Mouse (Mus musculus) forebrain, embryonic 13.5 days (tissue): ENCODE measurements around the gene Cacnb3. TPM values are rescaled to one million over a fixed set of nuclear protein-coding genes. Genes with fewer than 3 reads are reported as not detected.

ENCODE experiments used
- ATAC-seq: fragments of 200-750 bp; cut with Nextera tagmentation; 2 replicates; pipeline ENCODE4 v1.8.0; 2017
- H3K27ac ChIP-seq: fragments of 300-500 bp; sonication (generic); 2 replicates; pipeline ENCODE4 v1.5.1; 2015; ENCODE audit warnings: inconsistent platforms, mild to moderate bottlenecking, moderate library complexity
- H3K27me3 ChIP-seq: fragments of 300-500 bp; sonication (generic); 2 replicates; pipeline ENCODE4 v1.6.1; 2015; ENCODE audit warnings: mild to moderate bottlenecking, inconsistent platforms
- H3K36me3 ChIP-seq: fragments of 300-500 bp; sonication (generic); 2 replicates; pipeline ENCODE4 v1.6.1; 2015; ENCODE audit warnings: mild to moderate bottlenecking, inconsistent platforms; ENCODE audit not compliant: poor library complexity, severe bottlenecking
- H3K4me1 ChIP-seq: fragments of 300-500 bp; sonication (generic); 2 replicates; pipeline ENCODE4 v1.6.1; 2015; ENCODE audit warnings: inconsistent platforms
- H3K4me2 ChIP-seq: fragments of 300-500 bp; sonication (generic); 2 replicates; pipeline ENCODE4 v1.6.1; 2015; ENCODE audit warnings: inconsistent platforms, mild to moderate bottlenecking, moderate library complexity
- H3K4me3 ChIP-seq: fragments of 300-500 bp; sonication (generic); 2 replicates; pipeline ENCODE4 v1.5.1; 2015; ENCODE audit warnings: mild to moderate bottlenecking, inconsistent platforms
- H3K9ac ChIP-seq: fragments of 300-500 bp; sonication (generic); 2 replicates; pipeline ENCODE4 v1.6.1; 2015; ENCODE audit warnings: mild to moderate bottlenecking, inconsistent platforms
- H3K9me3 ChIP-seq: fragments of 300-500 bp; sonication (generic); replicated peaks from 2 replicates; pipeline ENCODE4 v1.6.1; 2016; ENCODE audit warnings: inconsistent platforms
- WGBS: fragments of 180-500 bp; shearing (Covaris S2); methylation state at CpG from one replicate; pipeline ENCODE4 v1.1.7; 2015; 5-methylcytosine and 5-hydroxymethylcytosine counted together
- polyA plus RNA-seq: library from polyadenylated mRNA; unstranded; fragments of >200 nt; fragmentation: Nextera tagmentation; extraction: Ambion mirVana; gene quantifications from 2 replicates; pipeline ENCODE4 v1.2.1, GENCODE M21; 2015

Cacnb3 gene
- polyA plus RNA-seq, 1 experiment from 2014 or later: 82.1 TPM

DNA sequence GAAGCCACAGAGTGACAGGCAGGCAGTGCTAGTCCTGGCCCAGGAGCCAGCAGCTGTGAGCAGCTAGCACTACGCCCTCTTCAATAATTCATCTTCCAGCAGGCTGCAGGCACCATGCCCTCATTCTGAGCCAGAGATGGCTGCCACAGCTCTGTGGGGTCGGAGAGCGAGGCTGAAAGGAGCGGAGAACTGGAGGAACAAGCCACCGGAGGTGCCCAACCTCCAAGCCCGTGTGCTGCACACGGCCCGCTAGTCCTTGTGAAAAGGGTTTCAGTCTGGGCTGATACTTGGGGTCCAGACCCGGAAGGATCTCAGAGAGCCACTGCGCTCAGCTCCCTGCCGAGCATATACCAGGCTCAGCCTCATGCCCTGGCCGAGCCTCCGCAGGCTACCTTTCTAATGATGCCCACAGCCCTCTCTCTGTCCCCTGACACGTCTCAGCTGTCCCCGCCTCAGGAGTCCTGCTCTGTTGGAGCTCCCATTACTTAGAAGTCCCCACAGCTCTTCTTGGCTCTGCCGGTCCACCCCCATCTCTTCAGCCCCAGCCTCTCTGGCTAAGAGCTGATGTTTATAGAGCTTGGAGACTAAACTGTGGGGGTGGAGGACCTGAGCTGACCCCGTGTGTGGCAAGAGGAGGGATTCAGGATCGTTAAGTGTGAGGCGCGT, 1.9 kb upstream of the Cacnb3 start:
- Histone ChIP-seq H3K4me2 (peak overlapping the region; percentile 50), H3K4me3 (peak overlapping the region; percentile 12; the same call in 1 of the 2 replicates), H3K27me3 (peaks cover 50% of the 10 kb centered on the region), H3K4me1 (peaks cover 44% of the 10 kb centered on the region), H3K36me3 (no peaks in the 10 kb centered on the region), H3K9me3 (no peaks in the 10 kb centered on the region), H3K9ac (peak overlapping the region; percentile 52), H3K27ac (peak overlapping the region; percentile 28)
- ATAC-seq: no peak
- WGBS: 8% methylated on average over 20 of the region's 20 CpGs

DNA sequence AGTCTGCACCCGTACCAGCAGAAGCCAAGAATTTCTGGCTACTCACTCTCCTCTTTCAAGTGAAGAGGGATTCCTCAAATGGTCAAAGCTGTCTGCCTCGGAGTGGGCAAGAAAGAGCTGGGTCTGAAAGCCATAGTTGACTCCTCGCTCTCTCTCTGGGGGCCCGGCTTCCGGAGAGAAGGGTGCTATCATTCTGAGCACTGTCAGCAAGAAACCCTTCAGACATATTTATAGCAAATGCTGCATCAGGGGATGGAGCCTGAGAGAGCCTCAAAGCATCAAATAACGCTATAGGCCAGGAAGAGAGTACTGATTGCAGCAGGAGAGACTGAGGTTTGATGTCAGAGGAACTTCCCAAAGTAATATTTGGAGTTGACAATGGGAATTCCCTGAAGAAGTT, 1.2 kb upstream of the Cacnb3 start:
- no peak overlapping the region for H3K4me2 ChIP-seq
- H3K27me3 ChIP-seq: peaks cover 50% of the 10 kb centered on the region
- no peaks in the 10 kb centered on the region for H3K9me3 ChIP-seq
- no peak overlapping the region for H3K9ac ChIP-seq
- no peak overlapping the region for H3K4me3 ChIP-seq
- no peak overlapping the region for H3K27ac ChIP-seq
- H3K36me3 ChIP-seq: no peaks in the 10 kb centered on the region
- 62% methylated on average over 6 of the region's 6 CpGs for WGBS
- peaks cover 49% of the 10 kb centered on the region for H3K4me1 ChIP-seq
- ATAC-seq: no peak

DNA sequence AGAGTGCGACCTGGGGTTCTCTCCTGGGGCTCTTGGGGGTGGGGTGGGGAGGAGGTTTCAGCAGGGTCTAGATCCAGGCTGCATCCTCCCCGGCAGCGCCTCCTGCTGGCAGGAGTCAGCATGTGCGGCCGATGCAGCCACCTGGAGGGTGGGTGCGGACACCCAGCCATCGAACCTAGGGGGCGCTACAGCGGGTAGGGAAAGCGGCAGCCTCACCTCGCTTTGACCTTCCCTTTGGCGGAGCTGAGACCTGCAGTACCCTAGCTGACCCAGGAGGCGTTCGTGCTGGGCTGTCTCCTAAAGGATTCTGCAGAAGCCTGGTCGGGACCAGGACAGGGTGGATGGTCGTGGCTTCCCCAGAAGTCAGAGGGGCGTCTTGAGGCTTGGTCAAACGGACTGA, 853 bp downstream of the Cacnb3 start:
- Histone ChIP-seq H3K9me3 (no peaks in the 10 kb centered on the region), H3K4me1 (peaks cover 63% of the 10 kb centered on the region), H3K4me2 (peak overlapping the region; percentile 88), H3K36me3 (no peaks in the 10 kb centered on the region; the same call in 1 of the 2 replicates), H3K27ac (no peak overlapping the region), H3K27me3 (peaks cover 50% of the 10 kb centered on the region), H3K4me3 (peak overlapping the region; percentile 72), H3K9ac (peak overlapping the region; percentile 92)
- 0% methylated on average over 18 of the region's 18 CpGs for WGBS
- peak; percentile 2; the same call in 1 of the 2 replicates for ATAC-seq

- 2% methylated on average over 25 of the region's 25 CpGs for whole genome bisulfite sequencing
- H3K36me3 ChIP-seq: no peaks in the 10 kb centered on the region; the same call in 1 of the 2 replicates
- peaks cover 50% of the 10 kb centered on the region for H3K27me3 ChIP-seq
- no peaks in the 10 kb centered on the region for H3K9me3 ChIP-seq
- H3K4me3 ChIP-seq: peak overlapping the region; percentile 72
- ATAC-seq: peak; percentile 52
- peak overlapping the region; percentile 88 for H3K4me2 ChIP-seq
- H3K4me1 ChIP-seq: peaks cover 70% of the 10 kb centered on the region
- H3K9ac ChIP-seq: peak overlapping the region; percentile 92
- peak overlapping the region; percentile 76 for H3K27ac ChIP-seq
These were observed 1.6 kb downstream of the Cacnb3 start for GRCm38 (mm10) chr15:98632107-98632744.

- WGBS: 1% methylated on average over 4 of the region's 4 CpGs
- H3K4me2 ChIP-seq: peak overlapping the region; percentile 88
- no peak for ATAC-seq
- H3K27me3 ChIP-seq: peaks cover 50% of the 10 kb centered on the region
- peak overlapping the region; percentile 2; the same call in 1 of the 2 replicates for H3K27ac ChIP-seq
- H3K36me3 ChIP-seq: no peaks in the 10 kb centered on the region; the same call in 1 of the 2 replicates
- peak overlapping the region; percentile 72 for H3K4me3 ChIP-seq
- peak overlapping the region; percentile 92 for H3K9ac ChIP-seq
- H3K4me1 ChIP-seq: peaks cover 77% of the 10 kb centered on the region
- H3K9me3 ChIP-seq: no peaks in the 10 kb centered on the region
These were observed 2.3 kb downstream of the Cacnb3 start for GRCm38 (mm10) chr15:98632921-98633320.

GRCm38 (mm10) chr15:98633822-98634470, 3.3 kb downstream of the Cacnb3 start:
- peak overlapping the region; percentile 72 for H3K4me3 ChIP-seq
- no peak; the same call in 1 of the 2 replicates for ATAC-seq
- WGBS: under 1% methylated on average over 24 of the region's 25 CpGs
- peaks cover 2% of the 10 kb centered on the region; the same call in 1 of the 2 replicates for H3K36me3 ChIP-seq
- peaks cover 41% of the 10 kb centered on the region for H3K27me3 ChIP-seq
- peak overlapping the region; percentile 92 for H3K9ac ChIP-seq
- H3K27ac ChIP-seq: peak overlapping the region; percentile 97
- H3K9me3 ChIP-seq: no peaks in the 10 kb centered on the region
- H3K4me2 ChIP-seq: peak overlapping the region; percentile 88
- H3K4me1 ChIP-seq: peaks cover 67% of the 10 kb centered on the region

- Histone ChIP-seq H3K36me3 (peaks cover 8% of the 10 kb centered on the region), H3K4me3 (peak overlapping the region; percentile 72)
- under 1% methylated on average over 61 of the region's 65 CpGs for WGBS
These were observed 4.0 kb downstream of the Cacnb3 start for GRCm38 (mm10) chr15:98634541-98635081.

DNA sequence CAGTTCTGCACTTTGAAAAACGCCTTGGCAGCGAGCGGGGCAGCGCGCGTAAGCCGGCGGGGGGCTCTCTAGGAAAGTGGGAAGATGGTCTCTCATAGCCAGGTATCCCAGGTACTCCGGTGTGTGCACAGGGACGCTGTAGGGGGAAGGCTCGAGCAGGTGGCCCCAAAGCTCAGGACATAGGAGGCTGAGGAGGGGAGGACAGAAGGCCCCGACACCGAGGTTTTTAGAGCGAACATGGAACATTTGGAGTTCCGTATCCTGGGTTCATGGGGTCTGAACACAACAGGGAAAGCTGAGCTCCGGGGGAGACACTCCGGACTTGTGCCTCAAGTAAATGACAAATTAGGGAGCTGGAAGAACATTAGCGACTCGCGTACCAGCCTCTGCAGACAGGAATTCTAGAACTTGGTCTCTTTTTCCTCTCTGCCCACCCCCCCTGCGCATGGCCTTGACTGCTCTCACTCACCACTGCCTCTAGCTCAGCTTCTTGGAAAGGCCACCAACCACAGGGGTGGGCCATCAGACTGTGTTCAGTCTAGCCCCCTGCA, 4.7 kb downstream of the Cacnb3 start:
- WGBS: 1% methylated on average over 21 of the region's 21 CpGs
- H3K27ac ChIP-seq: peak overlapping the region; percentile 97
- peak overlapping the region; percentile 92 for H3K9ac ChIP-seq
- H3K27me3 ChIP-seq: peaks cover 27% of the 10 kb centered on the region
- H3K36me3 ChIP-seq: peaks cover 15% of the 10 kb centered on the region
- H3K4me2 ChIP-seq: peak overlapping the region; percentile 88
- peak overlapping the region; percentile 72 for H3K4me3 ChIP-seq
- ATAC-seq: no peak; the same call in 1 of the 2 replicates
- H3K9me3 ChIP-seq: no peaks in the 10 kb centered on the region
- peaks cover 62% of the 10 kb centered on the region for H3K4me1 ChIP-seq

More at GRCm38 (mm10) chr15:98634541-98635081, 4.0 kb downstream of the Cacnb3 start:
- no peaks in the 10 kb centered on the region for H3K9me3 ChIP-seq
- peak overlapping the region; percentile 88 for H3K4me2 ChIP-seq
- peak overlapping the region; percentile 97 for H3K27ac ChIP-seq
- peaks cover 34% of the 10 kb centered on the region for H3K27me3 ChIP-seq
- peaks cover 62% of the 10 kb centered on the region for H3K4me1 ChIP-seq
- H3K9ac ChIP-seq: peak overlapping the region; percentile 92
- peak; percentile 79 for ATAC-seq

DNA sequence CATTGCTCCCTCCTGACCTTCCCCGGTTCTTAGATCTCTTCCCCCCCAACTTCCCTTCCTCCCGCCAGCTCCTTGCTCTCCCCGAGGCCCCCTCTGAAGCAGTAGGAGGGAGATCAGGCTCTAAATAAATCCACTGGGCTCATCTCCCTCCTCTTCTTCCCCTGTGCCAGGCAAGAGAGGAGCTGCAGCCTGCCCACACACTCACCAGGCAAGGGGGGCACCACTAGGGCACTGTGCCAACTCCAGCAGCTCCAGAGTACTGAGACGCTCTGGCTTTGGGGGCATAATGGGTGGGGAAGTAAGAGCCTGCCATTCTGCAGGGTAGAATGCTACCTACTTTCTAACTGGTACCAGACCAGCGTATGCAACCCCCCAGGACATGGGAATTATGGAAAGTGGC, 5.9 kb downstream of the Cacnb3 start:
- 25% methylated on average over 5 of the region's 5 CpGs for WGBS
- no peak for ATAC-seq
- Histone ChIP-seq H3K36me3 (peaks cover 27% of the 10 kb centered on the region), H3K27me3 (peaks cover 15% of the 10 kb centered on the region), H3K4me3 (peak overlapping the region; percentile 72), H3K4me2 (peak overlapping the region; percentile 88), H3K9me3 (no peaks in the 10 kb centered on the region), H3K9ac (peak overlapping the region; percentile 92), H3K4me1 (peaks cover 55% of the 10 kb centered on the region), H3K27ac (no peak overlapping the region)

DNA sequence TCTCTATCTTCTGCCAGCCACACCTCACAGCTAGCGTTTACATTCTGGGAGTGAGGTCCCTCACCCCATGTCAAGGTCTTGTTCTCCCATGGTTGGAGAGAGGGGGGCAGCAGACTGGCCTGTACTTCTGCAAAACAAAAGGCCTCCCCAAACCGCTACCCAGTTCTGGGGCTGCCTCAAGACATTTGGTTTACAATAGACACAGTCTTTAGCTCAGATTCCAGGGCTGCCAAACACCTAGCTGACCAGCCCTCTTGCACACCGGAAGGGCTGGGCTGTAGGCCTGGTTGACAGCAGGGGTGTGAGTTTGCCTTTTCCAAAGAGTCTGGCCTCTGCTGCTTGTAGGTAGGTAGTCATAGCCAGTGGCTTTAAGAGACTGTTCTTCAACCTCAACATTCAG, 6.5 kb downstream of the Cacnb3 start:
- Histone ChIP-seq H3K4me2 (peak overlapping the region; percentile 88), H3K27ac (no peak overlapping the region), H3K9ac (0 out of 2 replicates have a peak overlapping the region, but pooled peaks have one; percentile 92), H3K4me1 (peaks cover 49% of the 10 kb centered on the region), H3K27me3 (peaks cover 12% of the 10 kb centered on the region), H3K36me3 (peaks cover 33% of the 10 kb centered on the region), H3K9me3 (no peaks in the 10 kb centered on the region), H3K4me3 (peak overlapping the region; percentile 72)
- 29% methylated on average over 3 of the region's 3 CpGs for WGBS
- ATAC-seq: no peak

DNA sequence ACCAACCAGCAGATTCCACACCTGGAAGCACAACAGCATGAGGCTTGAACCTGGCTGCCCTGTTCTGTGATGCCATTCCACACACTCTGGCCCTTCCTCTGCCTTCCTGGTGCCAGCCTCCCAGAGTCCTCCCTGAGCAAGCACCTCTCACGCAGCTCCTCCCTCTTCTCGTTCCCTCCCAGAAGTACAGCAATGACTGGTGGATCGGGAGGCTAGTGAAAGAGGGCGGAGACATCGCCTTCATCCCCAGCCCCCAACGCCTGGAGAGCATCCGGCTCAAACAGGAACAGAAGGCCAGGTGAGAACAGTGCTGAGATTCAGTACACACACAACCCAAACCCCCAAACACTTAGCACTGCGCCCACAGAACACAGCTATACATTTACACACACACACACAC, 9.5 kb downstream of the Cacnb3 start:
- Histone ChIP-seq H3K27me3 (no peaks in the 10 kb centered on the region), H3K9me3 (no peaks in the 10 kb centered on the region), H3K4me3 (no peak overlapping the region), H3K4me1 (peaks cover 27% of the 10 kb centered on the region), H3K27ac (no peak overlapping the region), H3K9ac (no peak overlapping the region), H3K36me3 (peaks cover 62% of the 10 kb centered on the region), H3K4me2 (no peak overlapping the region)
- 33% methylated on average over 8 of the region's 8 CpGs for WGBS
- no peak for ATAC-seq
